Mouse (Mus musculus) forebrain, embryonic 16.5 days (tissue): ENCODE results near the gene Slc4a2. TPM values are rescaled to one million over a fixed set of nuclear protein-coding genes. Genes with fewer than 3 reads are reported as not detected.
"Not testable (repeated sequence)": the region's sequence is repeated elsewhere in the genome, so short reads cannot be mapped to it uniquely, and the experiment has no call there.

Experiments used
- ATAC-seq: fragments of 200-750 bp; cut with Nextera tagmentation; 2 replicates; pipeline ENCODE4 v1.8.0; 2017; ENCODE audit warnings: mild to moderate bottlenecking, moderate library complexity
- H3K27ac ChIP-seq: fragments of 300-500 bp; sonication (generic); 2 replicates; pipeline ENCODE4 v1.5.1; 2014; ENCODE audit warnings: low read length, control low read depth
- H3K27me3 ChIP-seq: fragments of 300-500 bp; sonication (generic); replicated peaks from 2 replicates; pipeline ENCODE4 v1.6.1; 2014; ENCODE audit warnings: low read length; ENCODE audit not compliant: control insufficient read depth, insufficient read depth
- H3K36me3 ChIP-seq: fragments of 300-500 bp; sonication (generic); 2 replicates; pipeline ENCODE4 v1.6.1; 2014; ENCODE audit not compliant: control insufficient read depth, insufficient read depth
- H3K4me1 ChIP-seq: fragments of 300-500 bp; sonication (generic); replicated peaks from 2 replicates; pipeline ENCODE4 v1.6.1; 2014; ENCODE audit warnings: low read length; ENCODE audit not compliant: control insufficient read depth, insufficient read depth
- H3K4me2 ChIP-seq: fragments of 300-500 bp; sonication (generic); 2 replicates; pipeline ENCODE4 v1.6.1; 2014; ENCODE audit warnings: mild to moderate bottlenecking, low read length, control low read depth
- H3K4me3 ChIP-seq: fragments of 300-500 bp; sonication (generic); replicated peaks from 2 replicates; pipeline ENCODE4 v1.5.1; 2014; ENCODE audit warnings: mild to moderate bottlenecking, low read length, control low read depth
- H3K9ac ChIP-seq: fragments of 300-500 bp; sonication (generic); replicated peaks from 2 replicates; pipeline ENCODE4 v1.6.1; 2014; ENCODE audit warnings: low read depth, low read length, control low read depth
- H3K9me3 ChIP-seq: fragments of 300-500 bp; sonication (generic); 2 replicates; pipeline ENCODE4 v1.6.1; 2016; ENCODE audit warnings: low read length; ENCODE audit not compliant: control insufficient read depth
- WGBS: fragments of 180-500 bp; shearing (Covaris S2); extraction: QIAGEN DNeasy Blood & Tissue Kit; methylation state at CpG from one replicate; pipeline ENCODE4 v1.1.7; 2014; 5-methylcytosine and 5-hydroxymethylcytosine counted together
- polyA plus RNA-seq: library from polyadenylated mRNA; unstranded; fragments of >200 nt; fragmentation: Nextera tagmentation; extraction: Ambion mirVana; gene quantifications from 2 replicates; pipeline ENCODE4 v1.2.1, GENCODE M21; 2015

Slc4a2 gene
- polyA plus RNA-seq, 1 experiment from 2014 or later, result 19.1 TPM

DNA sequence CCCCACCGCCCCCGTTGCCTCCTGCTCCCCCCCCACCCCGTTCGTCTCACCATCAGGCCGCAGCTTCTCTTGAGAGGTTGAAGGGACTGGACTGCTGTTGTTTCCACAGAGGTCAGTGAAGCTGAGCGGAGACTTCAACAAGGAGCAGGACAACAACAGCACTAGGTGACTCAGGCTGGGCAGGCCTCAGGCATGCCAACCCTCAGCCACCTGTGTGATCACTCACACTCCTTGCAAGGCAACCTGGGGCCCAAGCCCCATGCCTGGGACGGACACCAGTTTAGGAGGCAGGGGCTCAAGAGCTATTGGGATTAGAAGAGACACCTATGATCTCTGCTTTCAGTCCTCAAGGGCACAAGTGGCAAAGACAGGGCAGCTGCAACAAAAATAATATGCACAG is 31.8 kb upstream of the Slc4a2 start, which contains the start of gene Atg9b:
Atg9b (minus strand) TSS at position 280 of the 400 bp plus-strand sequence.
- ATAC-seq, result no peak
- H3K36me3 ChIP-seq, result no peaks in the 10 kb centered on the region
- 81% methylated on average over 7 of the region's 7 CpGs for whole genome bisulfite sequencing

DNA sequence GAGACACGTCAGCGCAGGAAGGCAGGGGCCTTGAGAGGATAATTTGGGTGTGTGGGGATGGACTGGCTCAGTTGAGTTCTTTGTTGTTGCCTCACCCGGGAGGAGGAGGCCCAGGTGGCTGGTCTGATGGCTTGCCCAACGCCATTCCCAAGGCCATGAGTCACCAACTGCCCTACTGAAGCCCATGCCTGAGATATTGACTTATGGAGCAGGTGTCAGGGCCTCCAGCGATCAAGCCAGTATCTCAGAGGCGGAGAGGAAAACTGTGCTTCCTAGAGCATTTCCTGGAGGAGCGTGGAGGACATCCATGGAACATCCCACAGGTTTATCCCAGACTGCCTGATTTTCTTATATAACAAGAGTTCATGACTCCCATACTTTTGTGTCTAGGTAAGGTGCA is 30.9 kb upstream of the Slc4a2 start:
- no peak for ATAC-seq
- H3K4me1 ChIP-seq, result peaks cover 14% of the 10 kb centered on the region
- WGBS, result 83% methylated on average over 7 of the region's 7 CpGs

More for the DNA sequence above, 31.8 kb upstream of the Slc4a2 start, which contains the start of gene Atg9b:
- no peak within 1 kb of the TSS for H3K27ac ChIP-seq
- H3K4me1 ChIP-seq, result peaks cover 22% of the 10 kb centered on the region
- H3K9ac ChIP-seq, result no peak within 1 kb of the TSS
- no peak within 1 kb of the TSS for H3K4me3 ChIP-seq
- peaks cover 22% of the 10 kb centered on the region for H3K27me3 ChIP-seq
- H3K4me2 ChIP-seq, result no peak within 1 kb of the TSS
- no peaks in the 10 kb centered on the region for H3K9me3 ChIP-seq

DNA sequence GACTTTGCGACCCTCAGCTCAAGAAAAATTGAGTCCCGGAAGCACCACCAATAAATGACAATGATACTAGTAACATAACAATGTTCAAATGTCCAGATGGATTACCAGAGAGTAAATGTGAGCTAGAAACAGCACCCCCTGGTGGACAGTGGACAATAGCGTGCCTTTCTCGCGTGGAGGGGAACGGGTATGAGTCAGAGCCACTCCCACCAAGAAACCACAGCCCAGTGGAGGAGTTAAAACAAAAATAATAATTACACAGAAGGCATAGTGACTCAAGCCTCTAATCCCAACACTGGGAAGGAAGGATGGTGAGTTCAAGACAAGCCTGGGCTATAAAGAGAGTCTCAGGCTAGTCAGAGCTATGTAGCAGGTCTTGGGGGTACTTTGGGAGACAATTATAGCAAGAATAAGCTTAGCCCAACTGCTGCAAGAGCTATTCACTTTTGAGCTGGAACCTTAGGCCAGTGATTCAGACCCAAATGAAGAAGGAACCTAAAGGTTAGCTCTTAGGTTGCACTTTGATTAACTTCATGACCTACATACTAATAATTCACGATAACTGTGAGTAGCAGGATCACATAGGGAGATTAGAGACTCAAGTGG is 30.1 kb upstream of the Slc4a2 start, which contains the start of gene Abcb8:
Abcb8 (plus strand) TSS at position 272 of the 606 bp plus-strand sequence.
- WGBS, result 18% methylated on average over 7 of the region's 7 CpGs
- H3K4me1 ChIP-seq, result peaks cover 7% of the 10 kb centered on the region
- H3K36me3 ChIP-seq, result no peaks in the 10 kb centered on the region
- H3K9ac ChIP-seq, result peak within 1 kb of the TSS; percentile 73
- H3K4me3 ChIP-seq, result peak within 1 kb of the TSS; percentile 76
- no peak for ATAC-seq
- peaks cover 9% of the 10 kb centered on the region; the same call in 1 of the 2 replicates for H3K27me3 ChIP-seq
- H3K9me3 ChIP-seq, result no peaks in the 10 kb centered on the region
- peak within 1 kb of the TSS; percentile 84 for H3K27ac ChIP-seq
- H3K4me2 ChIP-seq, result peak within 1 kb of the TSS; percentile 64

More for the DNA sequence above, 30.9 kb upstream of the Slc4a2 start:
- Histone ChIP-seq H3K4me2 (no peak overlapping the region), H3K9me3 (no peaks in the 10 kb centered on the region), H3K27ac (no peak overlapping the region), H3K27me3 (peaks cover 16% of the 10 kb centered on the region), H3K9ac (no peak overlapping the region), H3K36me3 (no peaks in the 10 kb centered on the region), H3K4me3 (no peak overlapping the region)

DNA sequence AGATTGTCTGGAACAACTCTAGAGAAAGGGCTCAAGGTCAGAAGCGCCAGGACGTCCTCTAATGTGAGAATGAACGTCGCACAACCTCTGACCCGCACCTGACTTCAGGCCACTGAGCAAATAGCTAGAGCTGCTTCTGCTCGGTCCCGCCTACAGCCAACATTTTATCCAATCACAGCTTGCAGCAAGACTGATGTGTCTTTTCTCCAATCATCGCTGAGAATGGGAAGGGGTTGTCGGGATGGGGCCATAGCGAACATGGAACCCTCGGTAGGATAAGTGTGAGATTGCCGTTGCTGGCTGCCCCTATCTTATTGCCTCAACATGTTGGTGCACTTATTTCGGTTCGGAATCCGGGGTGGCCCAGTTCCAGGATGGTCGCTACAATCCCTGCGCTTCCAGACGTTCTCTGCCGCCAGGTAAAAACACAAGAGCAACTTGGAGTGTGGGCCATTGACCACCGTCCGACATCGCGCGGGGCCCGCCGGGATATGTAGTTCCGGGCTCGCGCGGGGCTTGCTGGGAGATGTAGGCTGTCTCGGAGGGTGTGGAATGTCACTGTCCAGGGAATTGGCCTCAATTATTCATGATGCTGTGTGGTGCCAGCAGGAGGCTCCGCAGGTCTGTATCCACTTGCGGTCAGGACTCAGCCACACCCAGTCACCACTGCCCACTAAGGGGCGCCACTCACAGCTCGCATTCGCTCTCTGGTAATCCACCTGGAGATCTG is 29.3 kb upstream of the Slc4a2 start:
- Histone ChIP-seq H3K9me3 (no peaks in the 10 kb centered on the region), H3K4me3 (peak overlapping the region; percentile 76), H3K9ac (peak overlapping the region; percentile 73), H3K27me3 (peaks cover 3% of the 10 kb centered on the region; the same call in 1 of the 2 replicates), H3K4me1 (peaks cover 7% of the 10 kb centered on the region), H3K27ac (peak overlapping the region; percentile 84), H3K36me3 (no peaks in the 10 kb centered on the region), H3K4me2 (peak overlapping the region; percentile 64)
- WGBS, result 1% methylated on average over 36 of the region's 36 CpGs
- ATAC-seq, result peak; percentile 98

DNA sequence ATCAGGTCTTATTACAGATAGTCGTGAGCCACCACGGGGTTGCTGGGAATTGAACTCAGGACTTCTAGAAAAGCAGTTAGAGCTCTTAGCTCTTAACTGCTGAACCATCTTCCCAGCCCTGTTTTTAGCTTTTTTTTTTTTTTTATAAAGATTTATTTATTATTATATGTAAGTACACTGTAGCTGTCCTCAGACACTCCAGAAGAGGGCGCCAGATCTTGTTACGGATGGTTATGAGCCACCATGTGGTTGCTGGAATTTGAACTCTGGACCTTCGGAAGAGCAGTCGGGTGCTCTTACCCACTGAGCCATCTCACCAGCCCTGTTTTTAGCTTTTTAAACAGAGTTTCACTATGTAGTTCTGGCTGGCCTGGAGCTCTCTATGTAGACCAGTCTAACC is 27.4 kb upstream of the Slc4a2 start:
- 89% methylated on average over 6 of the region's 6 CpGs for WGBS
- not testable (repeated sequence) for ATAC-seq, H3K4me2 ChIP-seq, H3K36me3 ChIP-seq, H3K4me1 ChIP-seq, H3K9me3 ChIP-seq, H3K27ac ChIP-seq, H3K4me3 ChIP-seq, H3K9ac ChIP-seq, H3K27me3 ChIP-seq

DNA sequence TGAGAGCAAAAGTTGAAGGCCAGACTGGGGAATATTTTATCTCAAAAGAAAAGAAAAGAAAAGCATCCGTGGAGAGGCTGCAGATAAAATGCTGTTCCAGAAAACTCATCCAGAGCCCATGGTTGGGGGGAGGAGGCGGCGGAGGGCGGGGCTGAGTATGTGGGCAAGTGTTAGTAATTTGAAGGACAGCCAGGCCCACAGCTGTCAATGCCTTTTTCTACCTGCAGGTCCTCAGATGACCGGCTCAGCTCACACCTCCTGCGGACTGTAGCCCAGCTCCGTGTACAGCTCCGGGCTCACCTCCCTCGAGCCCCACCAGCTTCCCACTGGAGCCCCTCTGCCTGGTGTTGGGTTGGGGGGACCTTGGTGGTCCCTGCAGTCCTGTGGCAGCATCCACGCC is 24.0 kb upstream of the Slc4a2 start:
- 90% methylated on average over 10 of the region's 10 CpGs for WGBS
- Histone ChIP-seq H3K9me3 (no peaks in the 10 kb centered on the region), H3K36me3 (peaks cover 4% of the 10 kb centered on the region; the same call in 1 of the 2 replicates), H3K9ac (no peak overlapping the region), H3K4me2 (no peak overlapping the region), H3K27ac (no peak overlapping the region), H3K4me1 (peaks cover 7% of the 10 kb centered on the region), H3K4me3 (no peak overlapping the region), H3K27me3 (no peaks in the 10 kb centered on the region)
- no peak for ATAC-seq

DNA sequence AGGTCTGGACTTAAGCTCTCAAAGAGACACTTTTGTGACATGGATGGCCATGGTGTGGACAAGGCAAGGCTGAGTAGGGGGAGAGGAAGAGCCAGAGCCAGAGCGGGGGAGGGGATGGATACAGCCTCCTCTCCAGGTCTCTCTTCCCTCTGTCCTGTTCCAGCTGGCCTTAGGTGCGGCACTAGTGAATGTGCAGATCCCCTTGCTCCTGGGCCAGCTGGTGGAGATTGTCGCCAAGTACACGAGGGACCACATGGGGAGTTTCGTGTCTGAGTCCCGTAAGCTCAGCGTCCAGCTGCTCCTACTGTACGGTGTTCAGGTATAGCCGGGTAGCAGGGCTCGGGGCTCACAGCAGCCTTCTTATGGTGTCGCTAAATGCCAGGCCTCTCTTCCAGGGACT is 23.3 kb upstream of the Slc4a2 start:
- Histone ChIP-seq H3K4me1 (peaks cover under 1% of the 10 kb centered on the region; the same call in 1 of the 2 replicates), H3K4me2 (no peak overlapping the region), H3K9ac (no peak overlapping the region), H3K9me3 (no peaks in the 10 kb centered on the region), H3K27ac (no peak overlapping the region), H3K4me3 (no peak overlapping the region), H3K27me3 (no peaks in the 10 kb centered on the region), H3K36me3 (peaks cover 4% of the 10 kb centered on the region; the same call in 1 of the 2 replicates)
- 93% methylated on average over 11 of the region's 11 CpGs for WGBS
- ATAC-seq, result no peak

DNA sequence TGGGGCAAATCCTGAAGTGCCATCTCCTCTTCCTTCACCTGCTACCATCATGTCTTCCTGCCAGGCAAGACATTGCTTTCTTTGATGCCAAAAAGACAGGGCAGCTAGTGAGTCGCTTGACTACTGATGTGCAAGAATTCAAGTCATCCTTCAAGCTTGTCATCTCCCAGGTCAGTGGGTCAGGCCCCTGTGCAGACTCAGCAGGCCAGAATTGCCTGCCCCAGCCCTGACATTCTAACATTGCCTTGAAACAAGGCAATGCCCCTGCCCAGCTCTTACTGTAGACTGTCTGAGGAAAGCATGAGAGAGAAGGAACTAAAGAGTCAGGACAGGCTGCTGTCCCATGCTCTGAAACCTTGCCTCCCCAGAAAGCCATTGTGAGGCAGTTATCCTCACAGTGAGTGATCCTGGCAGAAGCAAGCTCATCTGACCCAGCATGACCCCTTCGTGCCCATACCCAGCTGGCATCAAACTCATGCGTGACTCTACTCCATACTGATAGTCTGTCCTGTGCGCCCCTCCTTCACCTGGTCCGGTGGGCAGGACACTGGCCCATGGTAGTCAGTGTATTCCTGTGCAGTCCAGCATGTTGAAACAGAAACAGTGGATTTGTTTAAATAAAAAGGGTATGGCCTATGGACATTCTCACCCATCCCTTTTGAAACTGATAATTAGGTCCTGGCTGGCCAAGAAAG is 22.6 kb upstream of the Slc4a2 start:
- no peak overlapping the region for H3K9ac ChIP-seq
- H3K9me3 ChIP-seq, result no peaks in the 10 kb centered on the region
- 94% methylated on average over 5 of the region's 5 CpGs for WGBS
- no peak overlapping the region for H3K4me2 ChIP-seq
- no peak for ATAC-seq
- no peak overlapping the region for H3K27ac ChIP-seq
- H3K4me3 ChIP-seq, result no peak overlapping the region
- no peaks in the 10 kb centered on the region for H3K4me1 ChIP-seq
- peaks cover 4% of the 10 kb centered on the region; the same call in 1 of the 2 replicates for H3K36me3 ChIP-seq
- H3K27me3 ChIP-seq, result no peaks in the 10 kb centered on the region

DNA sequence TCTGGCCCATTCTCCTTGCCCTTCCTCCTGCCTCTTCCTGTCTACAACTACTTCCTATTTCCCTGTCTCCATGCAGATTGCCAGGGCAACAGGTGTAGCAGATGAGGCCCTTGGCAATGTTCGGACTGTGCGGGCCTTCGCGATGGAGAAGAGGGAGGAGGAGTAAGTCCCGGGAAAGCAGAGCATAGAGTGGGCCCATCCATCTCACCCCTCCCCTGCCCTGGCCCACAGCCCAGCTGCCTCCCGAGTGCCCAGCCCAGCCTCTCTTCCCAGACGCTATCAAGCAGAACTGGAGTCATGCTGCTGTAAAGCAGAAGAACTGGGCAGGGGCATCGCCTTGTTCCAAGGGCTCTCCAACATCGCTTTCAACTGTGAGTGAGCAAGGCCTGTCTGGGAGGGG is 21.7 kb upstream of the Slc4a2 start:
- H3K27me3 ChIP-seq, result no peaks in the 10 kb centered on the region
- no peak overlapping the region for H3K4me3 ChIP-seq
- no peaks in the 10 kb centered on the region for H3K4me1 ChIP-seq
- no peak overlapping the region for H3K4me2 ChIP-seq
- no peak for ATAC-seq
- 67% methylated on average over 9 of the region's 9 CpGs for WGBS
- H3K9ac ChIP-seq, result no peak overlapping the region
- H3K27ac ChIP-seq, result no peak overlapping the region
- no peaks in the 10 kb centered on the region for H3K9me3 ChIP-seq
- H3K36me3 ChIP-seq, result peaks cover 4% of the 10 kb centered on the region; the same call in 1 of the 2 replicates
